ENCODE assay signal across 20 mouse cellular contexts in the genomic region with DNA sequence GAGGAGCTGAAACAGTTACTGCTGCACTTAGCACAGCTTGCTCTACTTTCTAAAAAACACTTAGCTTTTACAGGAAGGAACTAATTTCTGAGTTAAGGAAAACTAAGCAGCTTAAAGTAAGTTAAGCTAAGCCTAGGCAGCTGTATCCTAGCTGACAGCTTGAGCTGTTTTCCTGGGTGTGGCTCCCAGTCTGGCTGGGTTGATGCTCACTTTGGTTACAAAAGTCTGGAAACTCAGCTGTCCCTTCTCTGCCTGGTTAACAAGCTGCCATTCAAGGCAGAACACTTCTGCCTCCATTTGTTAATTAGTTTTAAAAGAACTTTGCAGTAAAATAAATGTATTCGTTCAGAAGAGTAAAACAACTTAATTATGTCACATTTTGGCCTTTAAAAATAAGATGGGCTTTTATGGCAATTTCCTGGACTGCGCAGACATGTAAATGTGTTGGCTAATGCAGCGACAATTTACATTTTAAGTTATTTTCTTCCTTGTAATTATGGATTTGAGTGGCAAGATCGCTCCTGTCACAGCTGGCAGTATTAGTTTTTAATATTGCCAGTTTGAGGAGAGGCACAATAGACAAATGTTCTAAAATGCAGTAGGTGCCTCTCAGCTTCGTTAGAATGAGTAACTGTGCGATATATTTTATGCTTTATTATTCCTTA.
A peak's percentile ranks its signal among the peaks of the same experiment; 100 is the strongest.
DNase-seq lines count a peak whose midpoint lies in the region; ATAC-seq and TF ChIP-seq lines count a peak whose summit lies in the region.
"Had no signal": no experiment of that assay in that cellular context is flagged by ENCODE, and none has a peak within 500 bp of the region (broad histone marks: within the 10 kb centered on the region; RNA-seq: fewer than 3 reads in every experiment).

No protein-coding gene starts in this region.

- no peak overlapping the region for H3K4me3 ChIP-seq in forebrain, embryonic 14.5 days (ENCODE audit: low read depth, low read length)
- no peak overlapping the region for H3K4me3 ChIP-seq in myocyte
- H3K4me3 ChIP-seq in midbrain, embryonic 13.5 days (replicated peaks), result no peak overlapping the region
- H3K4me3 ChIP-seq: embryonic facial prominence, embryonic 15.5 days; heart, embryonic 15.5 days; kidney, embryonic 15.5 days had no signal

- no peak for DNase-seq in frontal cortex, adult 2 months (ENCODE audit: extremely low spot score in 1 of 2, low spot score in 1 of 2)
- peak; percentile 65 for DNase-seq in forebrain, embryonic 14.5 days (ENCODE audit: low spot score)
- peak; percentile 21 to 45 for DNase-seq in layer of hippocampus, adult 8-10 months (ENCODE audit: low spot score in 2 of 2)
- no peak for DNase-seq in gastrocnemius, adult 8-10 months (ENCODE audit: low spot score in 2 of 2)
- DNase-seq in cerebellum, postnatal 4 days (ENCODE audit: low spot score in 2 of 2), result no peak
- DNase-seq: adrenal gland, adult 2 months; cerebellum, adult 9-11 months; gastrocnemius, postnatal 10 days; heart, adult 18-20 months; lung, postnatal 10 days; midbrain, embryonic 14.5 days had no signal

- H3K4me1 ChIP-seq in forebrain, embryonic 14.5 days (ENCODE audit: control insufficient read depth, insufficient read depth, low read length), result no peaks in the 10 kb centered on the region
- H3K4me1 ChIP-seq in midbrain, embryonic 13.5 days (replicated peaks), result no peaks in the 10 kb centered on the region
- H3K4me1 ChIP-seq: embryonic facial prominence, embryonic 15.5 days; heart, embryonic 15.5 days; kidney, embryonic 15.5 days had no signal

- H3K9me3 ChIP-seq in forebrain, embryonic 14.5 days (replicated peaks; ENCODE audit: control insufficient read depth, low read length), result no peaks in the 10 kb centered on the region
- no peaks in the 10 kb centered on the region for H3K9me3 ChIP-seq in midbrain, embryonic 13.5 days
- H3K9me3 ChIP-seq: embryonic facial prominence, embryonic 15.5 days; heart, embryonic 15.5 days; kidney, embryonic 15.5 days had no signal

- no peaks in the 10 kb centered on the region for H3K36me3 ChIP-seq in forebrain, embryonic 14.5 days (ENCODE audit: control insufficient read depth, insufficient read depth, low read length)
- H3K36me3 ChIP-seq in myocyte (ENCODE audit: control insufficient read depth, insufficient read depth), result no peaks in the 10 kb centered on the region
- no peaks in the 10 kb centered on the region for H3K36me3 ChIP-seq in midbrain, embryonic 13.5 days
- H3K36me3 ChIP-seq: embryonic facial prominence, embryonic 15.5 days; heart, embryonic 15.5 days; kidney, embryonic 15.5 days had no signal

- H3K27ac ChIP-seq in forebrain, embryonic 14.5 days (ENCODE audit: low read depth, low read length), result no peak overlapping the region
- H3K27ac ChIP-seq in midbrain, embryonic 13.5 days, result no peak overlapping the region
- H3K27ac ChIP-seq: embryonic facial prominence, embryonic 15.5 days; heart, embryonic 15.5 days; kidney, embryonic 15.5 days; stomach, postnatal 0 days had no signal

- H3ac ChIP-seq in myocyte (ENCODE audit: control insufficient read depth, insufficient read length), result no peak overlapping the region

- no peaks in the 10 kb centered on the region for H3K79me2 ChIP-seq in myocyte (ENCODE audit: control insufficient read depth, insufficient read depth)

- H3K9ac ChIP-seq in forebrain, embryonic 14.5 days (ENCODE audit: low read length), result no peak overlapping the region
- H3K9ac ChIP-seq in midbrain, embryonic 13.5 days (replicated peaks), result no peak overlapping the region
- H3K9ac ChIP-seq: embryonic facial prominence, embryonic 15.5 days; heart, embryonic 15.5 days; kidney, embryonic 15.5 days had no signal

- TF ChIP-seq POLR2A in myocyte (IDR thresholded peaks at IDR 0.05; ENCODE audit: insufficient read length, low read depth), result no peak

- peak; percentile 66 for ATAC-seq in frontal cortex, adult (ENCODE audit: low TSS enrichment)
- ATAC-seq in forebrain, embryonic 14.5 days, result peak; percentile 89
- ATAC-seq in midbrain, embryonic 13.5 days, result no peak
- ATAC-seq: hindbrain, embryonic 16.5 days; intestine, embryonic 16.5 days had no signal

- 55% methylated on average over 6 of the region's 6 CpGs for WGBS in forebrain, embryonic 14.5 days
- WGBS in midbrain, embryonic 13.5 days, result 85% methylated on average over 6 of the region's 6 CpGs

- H3K4me2 ChIP-seq in forebrain, embryonic 14.5 days (ENCODE audit: low read length), result no peak overlapping the region
- peak overlapping the region; percentile 20 for H3K4me2 ChIP-seq in myocyte (ENCODE audit: low read depth)
- no peak overlapping the region for H3K4me2 ChIP-seq in midbrain, embryonic 13.5 days (replicated peaks)
- H3K4me2 ChIP-seq: embryonic facial prominence, embryonic 15.5 days; heart, embryonic 15.5 days; kidney, embryonic 15.5 days had no signal

- no peaks in the 10 kb centered on the region for H3K27me3 ChIP-seq in forebrain, embryonic 14.5 days (replicated peaks; ENCODE audit: control insufficient read depth, insufficient read depth, low read length)
- no peaks in the 10 kb centered on the region for H3K27me3 ChIP-seq in myocyte (ENCODE audit: control insufficient read depth, insufficient read depth, insufficient read length)
- H3K27me3 ChIP-seq in midbrain, embryonic 13.5 days, result no peaks in the 10 kb centered on the region
- H3K27me3 ChIP-seq: embryonic facial prominence, embryonic 15.5 days; heart, embryonic 15.5 days; kidney, embryonic 15.5 days had no signal

TF ChIP-seq in myocyte, 11 proteins besides CTCF, POLR2A, EP300 and RAD21:
- no peak for TF ChIP-seq POLR2AphosphoS2 (IDR thresholded peaks at IDR 0.05; ENCODE audit: insufficient read length, low read depth)
- TF ChIP-seq CEBPB (IDR thresholded peaks at IDR 0.05; ENCODE audit: insufficient read depth, poor library complexity, severe bottlenecking), result no peak
- TF ChIP-seq REST (IDR thresholded peaks at IDR 0.05; ENCODE audit: insufficient read depth, insufficient read length), result no peak
- no peak for TF ChIP-seq USF1 (IDR thresholded peaks at IDR 0.05; ENCODE audit: low read depth)
- no peak for TF ChIP-seq E2F4 (IDR thresholded peaks at IDR 0.05; ENCODE audit: insufficient read depth)
- no peak for TF ChIP-seq SRF (IDR thresholded peaks at IDR 0.05; ENCODE audit: control insufficient read depth, insufficient read length, low read depth)
- TF ChIP-seq MYOD1 (IDR thresholded peaks at IDR 0.05; ENCODE audit: control insufficient read depth in 1 of 3, insufficient read length in 2 of 3, low read depth in 2 of 3), result no peak
- no peak for TF ChIP-seq TCF12 (IDR thresholded peaks at IDR 0.05; ENCODE audit: insufficient read depth, poor library complexity, severe bottlenecking)
- TF ChIP-seq MAX (IDR thresholded peaks at IDR 0.05; ENCODE audit: low read depth), result no peak
- no peak for TF ChIP-seq MYOG (IDR thresholded peaks at IDR 0.05; ENCODE audit: control insufficient read depth in 1 of 3, insufficient read depth in 1 of 3, insufficient read length in 2 of 3, low read depth in 2 of 3)
- TF ChIP-seq TCF3 (IDR thresholded peaks at IDR 0.05; ENCODE audit: insufficient read length, low read depth), result no peak
TF ChIP-seq in myocyte: peak in this region for 0.

Comparison
In these comparisons a context has a peak if more than half of its experiments do, and no peak if none do; other contexts are left out.
1. DNase-seq: peak in forebrain, embryonic 14.5 days (single experiment) and layer of hippocampus, adult 8-10 months (2 of 2); none in frontal cortex, adult 2 months (0 of 2), gastrocnemius, adult 8-10 months (0 of 2) and cerebellum, postnatal 4 days (0 of 2).